Mouse (Mus musculus): Measurements from ENCODE around the gene Polr2l.

DNA sequence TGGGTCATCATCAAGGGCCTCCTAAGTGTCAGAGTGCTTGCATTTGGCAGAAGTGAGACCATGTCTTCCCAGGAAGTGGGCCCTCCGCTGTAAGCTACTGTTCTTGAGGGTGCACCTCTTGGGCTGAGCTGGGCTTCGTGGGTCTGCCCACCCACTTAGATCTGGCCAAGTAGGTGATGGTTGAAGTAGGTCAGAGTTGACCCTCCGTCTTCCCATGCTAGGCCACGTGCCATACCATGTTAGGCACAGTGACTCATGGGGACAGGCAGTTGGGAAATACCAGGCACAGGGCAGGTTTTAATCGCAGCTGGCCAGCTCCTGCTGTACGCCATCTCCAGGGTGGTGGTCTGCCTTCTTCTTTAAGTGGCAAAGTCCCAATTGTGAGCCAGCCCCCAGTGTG is 18.2 kb downstream of the Polr2l start:
- TF ChIP-seq CTCF (conservative IDR thresholded peaks at IDR 0.05; ENCODE audit: low read length): no peak
- TF ChIP-seq NANOG (IDR thresholded peaks at IDR 0.05; ENCODE audit: borderline replicate concordance, low read length): no peak
